Mouse (Mus musculus) hindbrain, embryonic 11.5 days (tissue): Measurements from ENCODE around the gene Lmo3. TPM values are rescaled to one million over a fixed set of nuclear protein-coding genes. Genes with fewer than 3 reads are reported as not detected.

Experiments used
- ATAC-seq: fragments of 200-750 bp; cut with Nextera tagmentation; 2 replicates; pipeline ENCODE4 v1.8.0; 2017; ENCODE audit warnings: mild to moderate bottlenecking, moderate TSS enrichment, moderate library complexity; ENCODE audit not compliant: low FRiP score
- DNase-seq: peaks from one replicate; pipeline ENCODE4 v3.0.0-alpha.2; 2015; ENCODE audit warnings: low spot score
- H3K27ac ChIP-seq: fragments of 300-500 bp; sonication (generic); 2 replicates; pipeline ENCODE4 v1.5.1; 2014; ENCODE audit warnings: mild to moderate bottlenecking, low read depth, low read length
- H3K27me3 ChIP-seq: fragments of 300-500 bp; sonication (generic); 2 replicates; pipeline ENCODE4 v1.6.1; 2014; ENCODE audit warnings: mild to moderate bottlenecking, low read length, moderate library complexity, mixed read lengths; ENCODE audit not compliant: control insufficient read depth, insufficient read depth
- H3K36me3 ChIP-seq: fragments of 300-500 bp; sonication (generic); 2 replicates; pipeline ENCODE4 v1.6.1; 2014; ENCODE audit warnings: mild to moderate bottlenecking, low read length, moderate library complexity, mixed read lengths; ENCODE audit not compliant: control insufficient read depth, insufficient read depth
- H3K4me1 ChIP-seq: fragments of 300-500 bp; sonication (generic); replicated peaks from 2 replicates; pipeline ENCODE4 v1.6.1; 2014; ENCODE audit warnings: low read length, mixed read lengths; ENCODE audit not compliant: control insufficient read depth, insufficient read depth
- H3K4me2 ChIP-seq: fragments of 300-500 bp; sonication (generic); replicated peaks from 2 replicates; pipeline ENCODE4 v1.6.1; 2014; ENCODE audit warnings: mild to moderate bottlenecking, low read depth, low read length
- H3K4me3 ChIP-seq: fragments of 300-500 bp; sonication (generic); 2 replicates; pipeline ENCODE4 v1.5.1; 2014; ENCODE audit warnings: low read depth, low read length
- H3K9ac ChIP-seq: fragments of 300-500 bp; sonication (generic); 2 replicates; pipeline ENCODE4 v1.6.1; 2014; ENCODE audit warnings: low read depth, low read length
- H3K9me3 ChIP-seq: fragments of 300-500 bp; sonication (generic); 2 replicates; pipeline ENCODE4 v1.6.1; 2016; ENCODE audit warnings: low read length; ENCODE audit not compliant: control insufficient read depth
- WGBS: fragments of 180-500 bp; shearing (Covaris S2); extraction: QIAGEN DNeasy Blood & Tissue Kit; methylation state at CpG from one replicate; pipeline ENCODE4 v1.1.7; 2014; 5-methylcytosine and 5-hydroxymethylcytosine counted together
- polyA plus RNA-seq: library from polyadenylated mRNA; unstranded; fragments of >200 nt; fragmentation: Nextera tagmentation; extraction: Ambion mirVana; gene quantifications from 2 replicates; pipeline ENCODE4 v1.2.1, GENCODE M21; 2014

Gene Lmo3
- polyA plus RNA-seq, 1 experiment from 2014 or later = 13.1 TPM

DNA sequence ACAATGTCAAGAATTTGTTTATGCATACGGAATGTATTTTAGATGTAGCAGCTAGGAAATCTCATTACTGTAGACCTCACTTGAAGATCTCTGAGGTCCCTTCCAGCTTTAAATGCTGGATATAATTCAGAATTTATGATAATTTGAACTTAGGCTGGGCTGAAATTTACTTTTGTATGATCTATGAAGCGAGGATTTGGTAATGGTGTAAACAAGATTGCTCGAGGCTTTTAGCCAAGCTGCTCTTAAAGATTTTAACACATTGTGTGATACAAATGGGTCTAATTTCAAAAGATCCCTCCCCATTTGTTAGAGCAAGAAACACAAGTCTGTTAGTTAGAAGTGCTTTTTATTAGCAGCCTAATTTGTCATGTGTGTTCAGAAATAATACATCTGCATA lies 144.4 kb downstream of the Lmo3 start:
- WGBS = 81% methylated on average over 3 of the region's 3 CpGs
- Histone ChIP-seq H3K4me2 (no peak overlapping the region), H3K27ac (no peak overlapping the region), H3K9me3 (no peaks in the 10 kb centered on the region), H3K27me3 (no peaks in the 10 kb centered on the region), H3K4me3 (no peak overlapping the region), H3K4me1 (no peaks in the 10 kb centered on the region), H3K36me3 (no peaks in the 10 kb centered on the region), H3K9ac (no peak overlapping the region)
- no peak for DNase-seq
- ATAC-seq = no peak

DNA sequence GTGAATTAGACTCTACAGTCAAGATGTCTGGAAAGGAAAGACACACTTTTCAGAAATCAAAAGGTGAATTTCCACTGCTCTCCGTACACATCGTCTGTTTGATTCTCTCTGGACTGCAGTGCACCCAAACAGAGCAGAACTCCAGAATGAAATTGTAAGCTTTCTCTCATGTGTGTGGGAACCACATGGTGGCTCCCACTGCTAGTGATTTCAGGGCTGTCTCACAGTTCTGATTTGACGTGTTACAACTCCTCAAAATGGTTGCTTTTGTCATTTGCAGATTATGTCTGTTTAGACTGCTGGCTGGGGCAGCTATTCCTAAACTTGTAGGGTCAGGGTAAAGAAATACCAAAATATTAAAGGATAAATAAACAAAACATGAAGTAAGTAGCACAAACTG lies 145.0 kb downstream of the Lmo3 start:
- no peak for DNase-seq
- Histone ChIP-seq H3K27me3 (no peaks in the 10 kb centered on the region), H3K4me3 (no peak overlapping the region), H3K9ac (no peak overlapping the region), H3K4me2 (no peak overlapping the region), H3K36me3 (no peaks in the 10 kb centered on the region), H3K9me3 (no peaks in the 10 kb centered on the region), H3K27ac (no peak overlapping the region), H3K4me1 (no peaks in the 10 kb centered on the region)
- ATAC-seq = no peak
- 73% methylated on average over 3 of the region's 3 CpGs for WGBS

DNA sequence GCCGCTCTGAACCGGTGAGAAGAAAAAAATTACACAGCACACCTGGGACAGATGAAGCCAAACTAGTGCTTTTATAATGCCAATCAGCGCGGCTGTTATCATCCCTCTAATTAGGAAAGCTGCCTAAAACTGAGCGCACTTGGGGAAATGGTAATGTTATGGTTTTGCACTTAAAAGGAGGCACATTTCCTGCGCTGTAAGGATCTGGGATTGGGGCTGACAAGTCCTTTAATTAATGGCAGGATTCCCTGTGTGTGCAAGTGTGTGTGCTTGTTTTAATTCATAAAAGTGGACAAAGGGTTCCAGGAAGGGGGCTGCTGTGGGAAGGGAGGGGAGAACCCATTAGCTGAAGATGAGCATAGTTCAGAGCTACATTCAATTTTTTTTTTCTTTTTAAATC lies 154.4 kb downstream of the Lmo3 start:
- ATAC-seq (0 out of 2 replicates have a peak, but pooled peaks have one; percentile 4), DNase-seq (no peak)
- H3K4me2 ChIP-seq = no peak overlapping the region
- 0 out of 2 replicates have a peak, but pooled peaks cover 3% of the 10 kb centered on the region for H3K4me1 ChIP-seq
- H3K27ac ChIP-seq = no peak overlapping the region
- H3K9me3 ChIP-seq = no peaks in the 10 kb centered on the region
- H3K9ac ChIP-seq = no peak overlapping the region
- H3K27me3 ChIP-seq = no peaks in the 10 kb centered on the region
- H3K4me3 ChIP-seq = no peak overlapping the region
- WGBS = 22% methylated on average over 6 of the region's 6 CpGs
- H3K36me3 ChIP-seq = no peaks in the 10 kb centered on the region

DNA sequence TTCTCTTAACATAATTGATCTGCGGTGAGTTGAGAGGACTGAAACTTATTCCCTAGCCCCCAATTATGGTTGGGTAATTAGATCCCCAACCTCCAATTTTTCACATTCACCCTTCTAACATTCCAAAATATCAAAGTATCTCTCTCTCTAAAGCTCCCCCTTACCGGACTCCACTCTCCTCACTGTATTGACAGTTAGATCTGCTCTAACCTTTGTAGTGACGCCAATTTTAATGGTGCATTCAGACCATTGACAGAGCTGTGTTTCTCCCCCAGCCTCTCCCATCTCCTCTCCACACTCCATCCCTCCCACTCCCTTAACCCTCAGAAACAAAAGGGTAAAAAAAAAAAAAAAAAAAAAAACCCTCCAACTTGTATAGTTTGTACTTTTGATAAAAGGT lies 154.9 kb downstream of the Lmo3 start:
- WGBS = 33% methylated on average over 3 of the region's 3 CpGs
- no peaks in the 10 kb centered on the region for H3K36me3 ChIP-seq
- no peak overlapping the region for H3K9ac ChIP-seq
- H3K4me3 ChIP-seq = no peak overlapping the region
- 0 out of 2 replicates have a peak, but pooled peaks cover 3% of the 10 kb centered on the region for H3K4me1 ChIP-seq
- H3K4me2 ChIP-seq = no peak overlapping the region
- no peak overlapping the region for H3K27ac ChIP-seq
- no peaks in the 10 kb centered on the region for H3K27me3 ChIP-seq
- DNase-seq = no peak
- H3K9me3 ChIP-seq = no peaks in the 10 kb centered on the region
- ATAC-seq = no peak

DNA sequence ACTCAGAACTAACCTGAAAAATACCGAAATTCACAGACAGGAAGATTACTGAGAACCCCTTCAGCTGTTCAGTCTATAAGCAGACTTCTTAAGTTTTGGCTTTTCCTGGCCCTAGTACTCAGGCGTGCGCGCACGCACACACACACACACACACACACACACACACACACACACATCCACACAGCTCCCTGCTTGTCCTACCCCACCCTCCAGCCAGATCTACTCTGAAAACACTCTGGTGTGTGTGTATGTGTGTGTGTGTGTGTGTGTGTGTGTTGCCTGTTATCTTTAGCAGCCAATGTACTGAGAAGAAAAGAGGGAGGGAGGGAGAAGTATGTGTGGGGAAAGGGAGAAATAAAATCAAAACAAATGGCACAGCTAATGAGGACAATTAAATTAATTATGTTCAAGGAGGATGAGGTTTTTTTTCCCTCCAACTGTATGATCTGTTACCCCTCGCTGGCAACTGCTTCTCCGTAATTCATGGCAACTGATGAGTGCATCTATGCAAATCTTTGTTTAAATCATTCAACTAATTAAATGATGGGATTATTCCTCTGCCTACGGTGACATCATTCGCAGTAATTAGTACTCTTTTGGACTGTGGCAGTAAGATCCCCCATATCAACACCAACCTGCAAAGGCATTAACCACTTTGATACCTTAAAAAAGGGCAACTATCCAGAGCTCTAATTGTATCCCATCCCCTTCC lies 157.1 kb downstream of the Lmo3 start:
- no peaks in the 10 kb centered on the region for H3K36me3 ChIP-seq
- no peak overlapping the region for H3K9ac ChIP-seq
- no peak overlapping the region for H3K4me2 ChIP-seq
- no peak overlapping the region for H3K27ac ChIP-seq
- no peaks in the 10 kb centered on the region for H3K27me3 ChIP-seq
- 75% methylated on average over 9 of the region's 9 CpGs for WGBS
- no peaks in the 10 kb centered on the region for H3K9me3 ChIP-seq
- no peak overlapping the region for H3K4me3 ChIP-seq
- ATAC-seq (no peak), DNase-seq (no peak)
- 0 out of 2 replicates have a peak, but pooled peaks cover 3% of the 10 kb centered on the region for H3K4me1 ChIP-seq

DNA sequence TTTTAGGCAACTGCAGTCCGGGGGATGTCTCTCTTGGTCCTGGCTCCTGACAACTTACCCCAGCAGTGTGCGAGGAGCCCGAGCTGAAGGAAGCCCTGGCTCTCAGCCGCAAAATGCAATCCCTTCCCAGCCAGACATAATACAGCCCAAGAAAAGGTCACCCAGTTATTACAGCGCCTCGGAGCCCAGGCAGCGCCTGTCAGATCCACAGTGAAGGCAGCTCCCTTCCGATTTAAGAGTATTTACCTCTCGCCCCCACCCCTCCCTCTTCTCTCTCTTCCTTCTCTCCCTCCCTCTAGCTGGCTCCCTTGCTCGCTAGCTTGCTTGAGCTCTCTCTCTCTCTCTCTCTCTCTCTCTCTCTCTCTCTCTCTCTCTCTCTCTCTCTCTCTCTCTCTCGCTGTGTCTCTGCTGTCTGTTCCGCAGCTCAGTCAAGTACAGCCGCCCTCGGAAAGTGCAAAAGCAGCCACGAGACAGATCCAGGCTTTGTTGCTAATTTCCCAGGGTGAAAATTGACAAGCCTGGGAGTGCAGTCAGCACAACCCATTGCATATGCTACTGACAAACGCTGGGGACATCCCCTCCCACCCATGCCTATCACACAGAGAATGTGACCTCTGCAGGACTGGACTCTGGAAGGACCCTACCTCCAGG lies 159.0 kb downstream of the Lmo3 start:
- no peak overlapping the region for H3K27ac ChIP-seq
- H3K4me1 ChIP-seq = 0 out of 2 replicates have a peak, but pooled peaks cover 3% of the 10 kb centered on the region
- ATAC-seq (peak; percentile 20), DNase-seq (peak; percentile 50)
- H3K27me3 ChIP-seq = no peaks in the 10 kb centered on the region
- H3K9me3 ChIP-seq = no peaks in the 10 kb centered on the region
- 2% methylated on average over 14 of the region's 16 CpGs for WGBS
- H3K4me3 ChIP-seq = peak overlapping the region; percentile 40
- H3K36me3 ChIP-seq = no peaks in the 10 kb centered on the region
- H3K4me2 ChIP-seq = peak overlapping the region; percentile 68
- H3K9ac ChIP-seq = peak overlapping the region; percentile 45; the same call in 1 of the 2 replicates

DNA sequence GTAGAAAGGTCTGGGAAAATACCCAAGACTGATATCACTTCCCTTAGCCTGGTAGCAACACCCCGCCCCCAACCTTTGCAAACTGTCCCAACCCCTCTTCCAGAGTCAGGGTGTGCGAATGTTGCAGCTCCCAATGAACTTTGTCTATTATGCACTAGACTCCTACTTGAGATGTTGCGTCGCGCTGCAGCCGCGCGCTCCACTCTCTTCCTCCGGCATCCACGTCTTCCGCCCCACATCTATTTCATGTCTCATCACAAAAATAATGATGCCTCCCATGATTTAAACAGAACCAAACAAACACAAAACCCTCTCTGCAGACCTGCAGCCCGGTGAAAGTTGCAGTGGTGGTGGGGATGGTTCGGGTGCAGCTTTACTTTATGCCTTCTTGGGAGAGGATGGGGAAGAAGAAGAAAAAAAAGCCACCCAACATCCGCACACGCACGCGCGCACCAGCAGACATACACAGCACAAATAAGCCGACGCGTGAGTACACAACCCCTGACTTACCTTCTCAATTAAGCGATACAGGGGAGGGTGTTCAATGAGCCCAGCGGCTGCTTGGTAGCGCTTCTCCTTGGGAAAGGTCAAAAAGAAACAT lies 159.7 kb downstream of the Lmo3 start:
- H3K4me1 ChIP-seq = 0 out of 2 replicates have a peak, but pooled peaks cover 3% of the 10 kb centered on the region
- 1% methylated on average over 24 of the region's 24 CpGs for WGBS
- H3K27me3 ChIP-seq = no peaks in the 10 kb centered on the region
- H3K27ac ChIP-seq = no peak overlapping the region
- H3K9ac ChIP-seq = peak overlapping the region; percentile 45
- ATAC-seq (0 out of 2 replicates have a peak, but pooled peaks have one; percentile 20), DNase-seq (peak; percentile 51)
- H3K36me3 ChIP-seq = no peaks in the 10 kb centered on the region
- H3K4me2 ChIP-seq = peak overlapping the region; percentile 68
- H3K4me3 ChIP-seq = peak overlapping the region; percentile 40
- no peaks in the 10 kb centered on the region for H3K9me3 ChIP-seq

DNA sequence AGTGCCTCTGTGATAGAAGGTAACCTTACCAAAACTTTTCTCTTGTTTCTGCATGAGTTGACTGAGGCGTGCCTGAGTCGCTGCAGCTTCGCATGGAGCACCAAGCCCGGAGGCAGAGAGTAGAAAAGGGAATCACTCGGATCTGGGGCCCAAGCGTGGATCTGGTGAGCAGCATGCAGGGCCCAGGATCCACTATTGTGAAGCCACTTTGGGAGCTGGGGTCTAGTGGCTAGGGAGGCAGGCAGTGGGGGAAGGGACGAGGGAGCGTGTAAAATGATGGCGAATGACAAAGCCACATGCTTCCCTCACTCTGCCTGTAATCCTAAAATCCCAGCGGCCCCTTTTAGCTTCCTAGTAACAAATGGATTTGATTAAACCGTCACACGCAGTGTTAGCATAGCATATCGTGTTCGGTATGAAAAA lies 160.6 kb downstream of the Lmo3 start:
- ATAC-seq = peak; percentile 67

More for the DNA sequence above, 160.6 kb downstream of the Lmo3 start:
- Histone ChIP-seq H3K27me3 (no peaks in the 10 kb centered on the region), H3K36me3 (no peaks in the 10 kb centered on the region), H3K4me1 (0 out of 2 replicates have a peak, but pooled peaks cover 3% of the 10 kb centered on the region), H3K9ac (peak overlapping the region; percentile 49; the same call in 1 of the 2 replicates), H3K4me3 (peak overlapping the region; percentile 40), H3K4me2 (peak overlapping the region; percentile 68), H3K27ac (peak overlapping the region; percentile 70), H3K9me3 (no peaks in the 10 kb centered on the region)
- peak; percentile 66 for DNase-seq
- WGBS = 2% methylated on average over 14 of the region's 14 CpGs
